Mouse (Mus musculus) erythroblast, adult 5-6 weeks (primary cell): ENCODE results near the gene Glt6d1. TPM values are rescaled to one million over a fixed set of nuclear protein-coding genes. Genes with fewer than 3 reads are reported as not detected.

Experiments
- ATAC-seq: replicated peaks from 2 replicates; pipeline ENCODE4 v1.8.0; 2016; ENCODE audit warnings: moderate number of reproducible peaks, mild to moderate bottlenecking, moderate TSS enrichment, inconsistent platforms; ENCODE audit not compliant: poor library complexity, low FRiP score, severe bottlenecking
- total RNA-seq, 2 experiments: library from RNA; stranded (forward) in 1 of 2; stranded (reverse) in 1 of 2; fragments of 150-400 nt in 1 of 2; fragments of 200-764, 138-1000 nt in 1 of 2; gene quantifications; 2 replicates each; pipeline versions ENCODE4 v1.2.3 to v1.2.4; 2015 to 2017; ENCODE audit warnings: low replicate concordance in 2 of 2

The Glt6d1 gene
- total RNA-seq, 2 experiments from 2014 or later = not detected

- no peak for ATAC-seq
These were observed 3.9 kb downstream of the Glt6d1 start for GRCm38 (mm10) chr2:25811711-25812110.

GRCm38 (mm10) chr2:25798065-25798464 is 17.6 kb downstream of the Glt6d1 start:
- no peak for ATAC-seq

- no peak for ATAC-seq
These were observed 18.0 kb downstream of the Glt6d1 start for GRCm38 (mm10) chr2:25797635-25798034.

GRCm38 (mm10) chr2:25789092-25789491 is 26.6 kb downstream of the Glt6d1 start:
- ATAC-seq = no peak

- ATAC-seq = no peak
These were observed 29.9 kb downstream of the Glt6d1 start for GRCm38 (mm10) chr2:25785573-25786322.

GRCm38 (mm10) chr2:25781957-25782356 is 33.7 kb downstream of the Glt6d1 start, which contains the start of gene Gm13539:
TSS of gene Gm13539 (plus strand) at chr2:25782257.
- ATAC-seq = no peak

- no peak for ATAC-seq
These were observed 34.7 kb downstream of the Glt6d1 start for GRCm38 (mm10) chr2:25780921-25781320.

- ATAC-seq = no peak
These were observed 36.6 kb downstream of the Glt6d1 start for GRCm38 (mm10) chr2:25779076-25779475.

GRCm38 (mm10) chr2:25776717-25777116 is 38.9 kb downstream of the Glt6d1 start, which contains the start of gene Lcn11:
TSS of gene Lcn11 (plus strand) at chr2:25777017.
- ATAC-seq = no peak

- ATAC-seq = no peak
These were observed 39.7 kb downstream of the Glt6d1 start for GRCm38 (mm10) chr2:25775991-25776390.

- ATAC-seq = no peak
These were observed 41.0 kb downstream of the Glt6d1 start for GRCm38 (mm10) chr2:25774640-25775039.

GRCm38 (mm10) chr2:25773507-25773906 is 42.1 kb downstream of the Glt6d1 start:
- no peak for ATAC-seq

GRCm38 (mm10) chr2:25767764-25768163 is 47.9 kb downstream of the Glt6d1 start:
- ATAC-seq = no peak

GRCm38 (mm10) chr2:25765269-25765668 is 50.4 kb downstream of the Glt6d1 start, which contains the start of gene Lcn3:
TSS of gene Lcn3 (plus strand) at chr2:25765569.
- no peak for ATAC-seq

- no peak for ATAC-seq
These were observed 57.5 kb downstream of the Glt6d1 start for GRCm38 (mm10) chr2:25758064-25758625.

- ATAC-seq = no peak
These were observed 61.4 kb downstream of the Glt6d1 start for GRCm38 (mm10) chr2:25754201-25754600.

Other genes starting within 250 kb of the Glt6d1 start
- gene Mamdc4, start 241.0 kb downstream of the Glt6d1 start, total RNA-seq (2015; ENCODE audit: low replicate concordance) = 2.5 and 7.1 TPM in 2 replicates
- 4.3 and 4.5 TPM in 2 replicates for gene Mamdc4, start 241.0 kb downstream of the Glt6d1 start, total RNA-seq (2017; ENCODE audit: low replicate concordance)
- gene Phpt1, start 240.6 kb downstream of the Glt6d1 start, total RNA-seq (2015; ENCODE audit: low replicate concordance) = 0.96 and 7.1 TPM in 2 replicates
- 2.1 TPM in 1 of 2 replicates, not detected in the other for gene Phpt1, start 240.6 kb downstream of the Glt6d1 start, total RNA-seq (2017; ENCODE audit: low replicate concordance)
- gene Ajm1, start 234.1 kb downstream of the Glt6d1 start, total RNA-seq (2015; ENCODE audit: low replicate concordance) = 0.63 TPM in 1 of 2 replicates, not detected in the other
- gene Ajm1, start 234.1 kb downstream of the Glt6d1 start, total RNA-seq (2017; ENCODE audit: low replicate concordance) = not detected in 2 replicates
- gene Rabl6, start 207.3 kb downstream of the Glt6d1 start, total RNA-seq (2015; ENCODE audit: low replicate concordance) = 18.1 and 22.4 TPM in 2 replicates
- 11.8 and 29.1 TPM in 2 replicates for gene Rabl6, start 207.3 kb downstream of the Glt6d1 start, total RNA-seq (2017; ENCODE audit: low replicate concordance)
- gene Ccdc183, start 198.2 kb downstream of the Glt6d1 start, total RNA-seq (2015; ENCODE audit: low replicate concordance) = not detected in 2 replicates
- not detected in 2 replicates for gene Ccdc183, start 198.2 kb downstream of the Glt6d1 start, total RNA-seq (2017; ENCODE audit: low replicate concordance)
- gene Tmem141, start 193.8 kb downstream of the Glt6d1 start, total RNA-seq (2015; ENCODE audit: low replicate concordance) = 4.6 and 6.0 TPM in 2 replicates
- gene Tmem141, start 193.8 kb downstream of the Glt6d1 start, total RNA-seq (2017; ENCODE audit: low replicate concordance) = 2.2 and 9.4 TPM in 2 replicates
- gene Fcna, start 187.8 kb downstream of the Glt6d1 start, total RNA-seq (2015; ENCODE audit: low replicate concordance) = 20.5 and 47.1 TPM in 2 replicates
- gene Fcna, start 187.8 kb downstream of the Glt6d1 start, total RNA-seq (2017; ENCODE audit: low replicate concordance) = 24.3 and 27.7 TPM in 2 replicates
- gene Lcn8, start 162.7 kb downstream of the Glt6d1 start, total RNA-seq (2015; ENCODE audit: low replicate concordance) = not detected in 2 replicates
- gene Lcn8, start 162.7 kb downstream of the Glt6d1 start, total RNA-seq (2017; ENCODE audit: low replicate concordance) = not detected in 2 replicates
- not detected in 2 replicates for gene Lcn5, start 157.9 kb downstream of the Glt6d1 start, total RNA-seq (2015; ENCODE audit: low replicate concordance)
- not detected in 2 replicates for gene Lcn5, start 157.9 kb downstream of the Glt6d1 start, total RNA-seq (2017; ENCODE audit: low replicate concordance)
- gene Lcn6, start 139.1 kb downstream of the Glt6d1 start, total RNA-seq (2015; ENCODE audit: low replicate concordance) = not detected in 2 replicates
- not detected in 2 replicates for gene Lcn6, start 139.1 kb downstream of the Glt6d1 start, total RNA-seq (2017; ENCODE audit: low replicate concordance)
- gene Lcn10, start 133.1 kb downstream of the Glt6d1 start, total RNA-seq (2015; ENCODE audit: low replicate concordance) = not detected in 2 replicates
- not detected in 2 replicates for gene Lcn10, start 133.1 kb downstream of the Glt6d1 start, total RNA-seq (2017; ENCODE audit: low replicate concordance)
- gene Obp2a, start 115.8 kb downstream of the Glt6d1 start, total RNA-seq (2015; ENCODE audit: low replicate concordance) = not detected in 2 replicates
- not detected in 2 replicates for gene Obp2a, start 115.8 kb downstream of the Glt6d1 start, total RNA-seq (2017; ENCODE audit: low replicate concordance)
- 1.5 and 2.3 TPM in 2 replicates for gene Bmyc, start 109.1 kb downstream of the Glt6d1 start, total RNA-seq (2015; ENCODE audit: low replicate concordance)
- not detected in 2 replicates for gene Bmyc, start 109.1 kb downstream of the Glt6d1 start, total RNA-seq (2017; ENCODE audit: low replicate concordance)
- gene Obp2b, start 78.8 kb downstream of the Glt6d1 start, total RNA-seq (2015; ENCODE audit: low replicate concordance) = not detected in 2 replicates
- gene Obp2b, start 78.8 kb downstream of the Glt6d1 start, total RNA-seq (2017; ENCODE audit: low replicate concordance) = not detected in 2 replicates
- not detected in 2 replicates for gene Lcn3, start 50.3 kb downstream of the Glt6d1 start, total RNA-seq (2015; ENCODE audit: low replicate concordance)
- gene Lcn3, start 50.3 kb downstream of the Glt6d1 start, total RNA-seq (2017; ENCODE audit: low replicate concordance) = not detected in 2 replicates
- not detected in 2 replicates for gene Lcn11, start 38.8 kb downstream of the Glt6d1 start, total RNA-seq (2015; ENCODE audit: low replicate concordance)
- not detected in 2 replicates for gene Lcn11, start 38.8 kb downstream of the Glt6d1 start, total RNA-seq (2017; ENCODE audit: low replicate concordance)
- gene Gm13539, start 33.6 kb downstream of the Glt6d1 start, total RNA-seq (2015; ENCODE audit: low replicate concordance) = not detected in 2 replicates
- not detected in 2 replicates for gene Gm13539, start 33.6 kb downstream of the Glt6d1 start, total RNA-seq (2017; ENCODE audit: low replicate concordance)
- gene Lcn9, start 7.3 kb upstream of the Glt6d1 start, total RNA-seq (2015; ENCODE audit: low replicate concordance) = not detected in 2 replicates
- gene Lcn9, start 7.3 kb upstream of the Glt6d1 start, total RNA-seq (2017; ENCODE audit: low replicate concordance) = not detected in 2 replicates
- gene Sohlh1, start 31.4 kb upstream of the Glt6d1 start, total RNA-seq (2015; ENCODE audit: low replicate concordance) = not detected in 2 replicates
- not detected in 2 replicates for gene Sohlh1, start 31.4 kb upstream of the Glt6d1 start, total RNA-seq (2017; ENCODE audit: low replicate concordance)
- not detected in 2 replicates for gene Kcnt1, start 47.9 kb upstream of the Glt6d1 start, total RNA-seq (2015; ENCODE audit: low replicate concordance)
- not detected in 2 replicates for gene Kcnt1, start 47.9 kb upstream of the Glt6d1 start, total RNA-seq (2017; ENCODE audit: low replicate concordance)
- 4.0 and 20.9 TPM in 2 replicates for gene Camsap1, start 167.4 kb upstream of the Glt6d1 start, total RNA-seq (2015; ENCODE audit: low replicate concordance)
- gene Camsap1, start 167.4 kb upstream of the Glt6d1 start, total RNA-seq (2017; ENCODE audit: low replicate concordance) = 10.7 and 19.5 TPM in 2 replicates
- gene Ubac1, start 205.9 kb upstream of the Glt6d1 start, total RNA-seq (2015; ENCODE audit: low replicate concordance) = 531 and 563 TPM in 2 replicates
- gene Ubac1, start 205.9 kb upstream of the Glt6d1 start, total RNA-seq (2017; ENCODE audit: low replicate concordance) = 630 and 869 TPM in 2 replicates